Mouse (Mus musculus) ES-Bruce4 (cell line): ENCODE data around the gene Ugt1a6a. TPM values are rescaled to one million over a fixed set of nuclear protein-coding genes. Genes with fewer than 3 reads are reported as not detected.

ENCODE experiments used
- H3K27ac ChIP-seq: 2 replicates; pipeline ENCODE4 v1.5.1; 2012; ENCODE audit warnings: low read length, inconsistent platforms; ENCODE audit not compliant: insufficient read depth
- H3K27me3 ChIP-seq: 2 replicates; pipeline ENCODE4 v1.6.1; 2012; ENCODE audit warnings: mild to moderate bottlenecking, low read length, inconsistent platforms; ENCODE audit not compliant: control insufficient read depth, poor library complexity, insufficient read depth, severe bottlenecking
- H3K36me3 ChIP-seq: 2 replicates; pipeline ENCODE4 v1.6.1; 2012; ENCODE audit warnings: inconsistent platforms, mild to moderate bottlenecking, low read length, moderate library complexity; ENCODE audit not compliant: control insufficient read depth, poor library complexity, insufficient read depth, severe bottlenecking
- H3K4me1 ChIP-seq: one replicate; pipeline ENCODE4 v1.8.1; 2011; ENCODE audit warnings: low read length; ENCODE audit not compliant: control insufficient read depth, insufficient read depth
- H3K4me3 ChIP-seq: 2 replicates; pipeline ENCODE4 v1.5.1; 2011; ENCODE audit warnings: low read depth, mild to moderate bottlenecking, low read length
- H3K9ac ChIP-seq: 2 replicates; pipeline ENCODE4 v1.6.1; 2012; ENCODE audit warnings: low read depth, mild to moderate bottlenecking, inconsistent platforms; ENCODE audit not compliant: poor library complexity, severe bottlenecking
- H3K9me3 ChIP-seq: replicated peaks from 2 replicates; pipeline ENCODE4 v1.6.1; 2012; ENCODE audit warnings: mild to moderate bottlenecking, low read length, inconsistent platforms; ENCODE audit not compliant: control insufficient read depth, poor library complexity, insufficient read depth, severe bottlenecking
- CTCF ChIP-seq: IDR thresholded peaks from one replicate; pipeline ENCODE4 v1.8.1; 2011; ENCODE audit warnings: low read depth, low read length
- EP300 ChIP-seq: IDR thresholded peaks from 2 replicates; pipeline ENCODE4 v1.6.1; 2011; ENCODE audit warnings: low read depth, low read length; ENCODE audit not compliant: insufficient read depth
- POLR2A ChIP-seq: IDR thresholded peaks from one replicate; pipeline ENCODE4 v1.8.1; 2011; ENCODE audit warnings: low read length; ENCODE audit not compliant: insufficient read depth
- polyA plus RNA-seq: library from polyadenylated mRNA; stranded (reverse); fragments of >200 nt; gene quantifications from 2 replicates; pipeline ENCODE4 v1.2.4, GENCODE M21; 2011; ENCODE audit warnings: low read depth; ENCODE audit not compliant: missing spikeins, insufficient read depth, insufficient read length

Ugt1a6a gene
- polyA plus RNA-seq, 1 experiment = not detected

DNA sequence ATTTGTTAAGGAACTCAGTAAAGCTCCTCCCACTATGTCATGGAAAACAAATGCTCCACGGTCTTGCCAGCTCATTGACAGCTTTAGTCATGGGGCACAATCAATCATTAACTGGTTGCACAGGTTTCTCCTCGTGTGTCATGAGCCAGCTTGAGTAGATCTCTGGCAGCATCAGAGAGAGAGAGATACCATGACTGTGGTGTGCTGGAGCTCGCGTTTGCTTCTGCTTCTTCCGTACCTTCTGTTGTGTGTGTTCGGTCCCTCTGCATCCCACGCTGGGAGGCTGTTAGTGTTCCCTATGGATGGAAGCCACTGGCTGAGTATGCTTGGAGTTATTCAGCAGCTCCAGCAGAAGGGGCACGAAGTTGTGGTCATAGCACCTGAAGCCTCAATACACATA is 77.2 kb downstream of the Ugt1a6a start, which contains the start of gene Ugt1a1:
Ugt1a1 (plus strand) TSS at position 148 of the 400 bp plus-strand sequence.
- no peak within 1 kb of the TSS for H3K27ac ChIP-seq
- peaks cover 2% of the 10 kb centered on the region; the same call in 1 of the 2 replicates for H3K27me3 ChIP-seq
- H3K4me3 ChIP-seq = no peak within 1 kb of the TSS
- peaks cover 4% of the 10 kb centered on the region; the same call in 1 of the 2 replicates for H3K9me3 ChIP-seq
- H3K9ac ChIP-seq = no peak within 1 kb of the TSS
- H3K4me1 ChIP-seq = no peaks in the 10 kb centered on the region
- no peak for TF ChIP-seq CTCF
- H3K36me3 ChIP-seq = no peaks in the 10 kb centered on the region

- no peaks in the 10 kb centered on the region for H3K36me3 ChIP-seq
- H3K9me3 ChIP-seq = peaks cover 7% of the 10 kb centered on the region; the same call in 1 of the 2 replicates
- H3K9ac ChIP-seq = no peak overlapping the region
- no peaks in the 10 kb centered on the region for H3K4me1 ChIP-seq
- TF ChIP-seq CTCF = no peak
- no peak for TF ChIP-seq EP300
- TF ChIP-seq POLR2A = no peak
- H3K4me3 ChIP-seq = no peak overlapping the region
- H3K27ac ChIP-seq = no peak overlapping the region
- no peaks in the 10 kb centered on the region for H3K27me3 ChIP-seq
These were observed 77.9 kb downstream of the Ugt1a6a start for GRCm38 (mm10) chr1:88212341-88213045.

GRCm38 (mm10) chr1:88213061-88213460 is 78.5 kb downstream of the Ugt1a6a start:
- Histone ChIP-seq H3K36me3 (no peaks in the 10 kb centered on the region), H3K27me3 (no peaks in the 10 kb centered on the region), H3K27ac (no peak overlapping the region), H3K9ac (no peak overlapping the region), H3K4me3 (no peak overlapping the region), H3K4me1 (no peaks in the 10 kb centered on the region), H3K9me3 (peaks cover 8% of the 10 kb centered on the region; the same call in 1 of the 2 replicates)
- TF ChIP-seq EP300 (no peak), CTCF (no peak), POLR2A (no peak)

GRCm38 (mm10) chr1:88213766-88214461 is 79.3 kb downstream of the Ugt1a6a start:
- Histone ChIP-seq H3K4me3 (no peak overlapping the region), H3K36me3 (no peaks in the 10 kb centered on the region), H3K27me3 (no peaks in the 10 kb centered on the region), H3K27ac (no peak overlapping the region), H3K4me1 (no peaks in the 10 kb centered on the region), H3K9me3 (peaks cover 8% of the 10 kb centered on the region; the same call in 1 of the 2 replicates), H3K9ac (no peak overlapping the region)
- no peak for TF ChIP-seq CTCF
- TF ChIP-seq POLR2A = no peak
- TF ChIP-seq EP300 = no peak

DNA sequence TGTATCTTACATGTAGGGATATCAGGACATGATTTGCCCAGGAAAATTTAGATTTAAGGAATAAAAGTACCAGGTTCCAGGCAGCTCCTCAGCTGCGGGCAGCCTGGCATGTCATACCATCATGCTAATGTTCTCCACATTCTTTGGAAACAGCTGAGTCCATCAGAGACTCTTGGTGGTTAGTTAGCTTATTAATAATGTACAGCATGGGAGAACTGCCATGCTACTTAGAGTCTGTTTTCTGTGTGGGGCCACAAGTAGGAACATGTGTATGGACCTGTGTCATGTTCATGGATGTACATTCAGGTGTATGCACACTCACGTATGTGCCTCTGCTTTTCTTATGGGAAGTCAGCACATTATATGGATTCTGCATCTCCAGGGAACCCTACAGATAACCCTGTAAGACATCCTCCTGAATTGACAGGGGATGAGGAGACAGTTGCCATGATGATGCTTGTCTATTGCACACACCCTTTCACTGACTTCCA is 79.9 kb downstream of the Ugt1a6a start:
- Histone ChIP-seq H3K4me3 (no peak overlapping the region), H3K27me3 (no peaks in the 10 kb centered on the region), H3K9ac (no peak overlapping the region), H3K27ac (no peak overlapping the region), H3K4me1 (no peaks in the 10 kb centered on the region), H3K36me3 (no peaks in the 10 kb centered on the region), H3K9me3 (peaks cover 8% of the 10 kb centered on the region; the same call in 1 of the 2 replicates)
- TF ChIP-seq POLR2A = no peak
- no peak for TF ChIP-seq CTCF
- no peak for TF ChIP-seq EP300
